Mouse (Mus musculus): ENCODE data around the gene Pla2g4a. TPM values are rescaled to one million over a fixed set of nuclear protein-coding genes. Genes with fewer than 3 reads are reported as not detected.
A peak's percentile ranks its signal among the peaks of the same experiment; 100 is the strongest.
"Not testable (repeated sequence)": the region's sequence is repeated elsewhere in the genome, so short reads cannot be mapped to it uniquely, and the experiment has no call there.

Pla2g4a gene
- polyA plus RNA-seq, 1 experiment: 5.1 TPM

DNA sequence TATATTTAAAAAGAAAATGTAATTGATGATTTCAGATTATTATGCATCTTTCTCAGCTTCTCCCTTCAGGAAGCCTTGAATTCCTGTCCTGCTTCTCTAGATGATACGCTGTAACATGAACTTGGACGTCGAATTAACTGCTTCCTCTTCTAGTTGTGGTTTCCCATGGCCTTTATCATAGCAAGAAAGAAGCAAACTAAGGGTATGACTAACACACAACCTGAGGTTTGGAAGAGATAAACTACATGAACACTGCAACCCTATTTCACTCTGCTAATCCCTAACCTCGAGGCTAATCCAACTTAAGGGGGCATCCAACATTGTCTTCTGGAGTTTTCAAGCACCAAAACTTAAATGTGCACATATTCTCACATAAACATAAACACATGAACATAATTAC, 23.3 kb downstream of the Pla2g4a start:
- no peak for DNase-seq (ENCODE audit: low read depth)

DNA sequence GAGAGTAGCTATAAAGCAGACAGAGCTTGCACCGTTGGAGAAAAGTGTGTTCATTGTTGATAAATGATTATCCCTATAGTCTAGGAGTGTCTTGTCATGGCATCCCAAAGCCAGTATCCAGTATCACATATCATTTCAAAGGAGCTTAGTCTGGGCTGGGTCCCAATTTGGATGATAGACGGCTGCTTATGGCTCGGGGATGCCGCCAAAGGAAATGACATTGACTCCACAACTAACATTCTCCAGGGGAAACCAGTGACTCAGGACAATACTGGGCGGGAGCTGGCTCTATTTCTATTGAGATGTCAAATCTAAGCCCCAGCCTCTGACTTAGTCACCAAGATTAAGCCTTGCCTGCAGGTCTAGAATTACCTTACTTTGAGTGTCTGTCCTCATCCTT, 31.9 kb downstream of the Pla2g4a start:
- DNase-seq (ENCODE audit: low read depth): no peak

DNA sequence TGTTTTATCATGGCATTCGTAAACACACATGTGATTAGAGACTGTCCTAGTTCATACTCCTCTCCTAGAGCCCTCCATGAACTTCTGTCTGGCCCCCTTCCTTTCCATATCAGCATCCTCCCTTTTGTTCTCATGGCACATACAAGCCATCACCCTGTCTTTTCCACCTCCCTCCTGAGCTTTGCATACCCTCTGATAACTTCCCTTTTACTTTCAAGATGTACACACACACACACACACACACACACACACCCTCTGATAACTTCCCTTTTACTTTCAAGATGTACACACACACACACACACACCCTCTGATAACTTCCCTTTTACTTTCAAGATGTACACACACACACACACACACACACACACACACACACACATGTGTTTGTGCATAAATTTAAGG, 37.4 kb downstream of the Pla2g4a start:
- DNase-seq (ENCODE audit: low read depth): not testable (repeated sequence)

DNA sequence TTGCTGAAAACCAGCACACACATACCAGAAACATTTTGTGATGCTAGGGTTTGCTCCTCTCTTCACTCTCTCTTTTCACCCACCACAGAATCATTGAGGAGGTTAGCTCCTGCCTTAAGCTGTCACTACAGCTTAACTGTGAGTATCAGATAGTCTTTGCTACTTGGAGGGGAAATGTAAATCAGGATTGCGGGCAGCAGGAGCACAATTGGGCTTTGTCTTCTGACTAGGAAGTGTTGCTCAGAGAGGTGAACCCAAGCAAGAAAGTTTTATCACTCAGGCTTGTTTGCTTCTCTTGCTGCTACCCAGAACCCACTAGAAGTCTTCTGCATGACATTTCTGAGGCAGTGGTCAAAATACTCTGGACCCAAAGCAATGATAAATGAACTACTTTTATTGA, 38.9 kb downstream of the Pla2g4a start:
- no peak for DNase-seq (ENCODE audit: low read depth)

DNA sequence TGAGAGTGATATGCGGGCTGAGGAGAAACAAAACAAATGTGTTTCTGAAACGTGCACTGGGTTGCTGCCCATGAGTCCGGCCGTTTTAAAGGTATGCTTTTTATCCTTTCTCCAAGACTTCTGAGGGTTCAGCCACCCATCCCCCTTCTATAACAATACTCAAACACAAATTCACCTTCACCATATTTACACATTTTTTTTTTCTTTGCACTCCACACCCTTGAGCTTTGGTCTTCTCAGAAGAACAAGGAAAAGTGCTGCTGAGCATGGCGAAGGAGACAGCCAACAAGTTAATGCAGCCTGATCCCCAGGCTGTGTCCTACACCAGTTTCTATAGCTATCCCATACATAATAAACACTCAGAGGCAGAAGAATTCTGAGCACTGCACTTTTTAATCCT, 39.8 kb downstream of the Pla2g4a start:
- DNase-seq (ENCODE audit: low read depth): no peak

DNA sequence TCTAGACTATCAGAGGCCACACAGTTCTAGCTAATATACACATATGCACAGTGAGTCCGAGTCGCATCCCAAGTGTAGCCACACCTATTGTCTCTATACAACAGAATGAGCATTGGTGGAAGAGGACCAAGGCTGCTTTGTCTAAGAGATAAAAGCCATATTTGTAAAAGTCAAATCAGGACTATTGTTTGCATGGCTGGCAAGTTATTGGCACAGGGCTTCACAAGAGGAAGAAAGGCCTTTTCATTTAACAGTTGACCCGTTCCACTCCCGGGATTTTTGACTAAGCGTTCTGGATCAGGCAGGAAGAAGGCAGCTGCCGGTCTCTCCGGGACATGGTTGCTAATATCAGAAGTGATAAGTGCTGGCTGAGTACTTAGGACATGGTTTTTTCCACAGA, 41.8 kb downstream of the Pla2g4a start:
- DNase-seq (ENCODE audit: low read depth): no peak

DNA sequence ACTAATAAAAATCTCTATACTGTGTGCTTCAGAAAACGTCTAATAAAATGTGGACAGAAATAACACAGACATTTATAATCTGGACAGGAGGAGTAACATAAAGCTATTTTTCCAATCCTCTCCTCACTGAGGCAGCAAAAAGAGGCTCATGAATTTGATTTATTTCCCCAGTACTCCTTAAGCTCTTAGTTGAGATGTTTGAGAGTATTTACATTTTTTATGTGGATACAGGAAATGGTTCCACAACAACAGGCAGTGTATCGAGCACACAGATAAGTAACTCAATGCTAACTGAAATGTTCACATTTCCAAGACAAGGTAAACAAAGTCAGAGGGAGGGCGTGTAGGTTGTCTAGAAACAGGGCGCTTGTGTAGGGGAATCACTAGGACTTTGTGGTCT, 48.1 kb downstream of the Pla2g4a start:
- no peak for DNase-seq (ENCODE audit: low read depth)

DNA sequence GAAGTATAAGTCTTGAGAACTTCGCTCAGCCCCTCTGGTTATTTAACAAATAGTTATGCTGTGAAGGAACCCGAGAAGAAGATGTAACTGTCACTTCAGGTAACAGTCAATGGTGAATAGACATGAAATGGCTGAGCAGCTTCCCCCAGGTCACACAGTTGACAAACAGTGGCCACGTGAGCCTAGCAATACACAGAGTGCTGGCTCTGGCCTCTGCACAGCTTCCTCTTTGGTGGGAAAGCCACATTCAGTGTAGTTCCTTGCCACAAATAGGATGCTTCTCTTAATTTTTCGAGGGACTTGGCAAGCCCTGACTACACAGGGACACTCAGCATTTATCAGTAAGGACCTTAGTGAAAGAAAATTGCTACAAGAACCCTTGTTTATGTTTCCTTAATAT, 50.0 kb downstream of the Pla2g4a start:
- DNase-seq (ENCODE audit: low read depth): no peak

DNA sequence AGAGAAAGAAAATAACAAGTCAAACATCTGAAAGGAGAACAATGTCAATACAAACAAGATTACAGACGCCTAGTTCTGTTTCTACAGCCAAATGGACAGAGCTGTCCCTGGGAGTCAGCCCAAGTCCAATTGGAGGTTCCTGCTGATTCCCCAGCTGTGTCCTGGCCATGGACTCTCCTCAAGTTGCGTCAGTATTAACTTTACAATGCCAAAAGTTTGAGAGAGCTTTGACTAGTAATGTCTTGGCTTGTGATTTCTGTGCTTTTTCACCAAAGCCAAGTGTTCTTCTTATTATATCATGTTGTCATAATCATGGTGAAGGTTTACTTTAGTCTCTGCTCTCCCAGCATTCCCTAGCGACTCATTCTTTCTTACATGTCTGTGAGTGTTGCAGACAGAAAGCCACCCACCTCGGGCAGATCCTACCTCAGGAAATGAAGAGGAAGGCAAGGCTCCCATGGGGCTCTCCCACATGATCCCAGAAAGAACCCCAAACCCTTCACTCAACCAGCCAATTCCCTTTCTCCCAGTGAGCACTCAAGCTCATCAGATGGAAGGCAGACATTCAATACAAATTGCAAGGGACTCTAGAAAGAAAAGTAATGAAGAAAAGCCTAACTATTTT, 63.0 kb downstream of the Pla2g4a start:
- DNase-seq (ENCODE audit: low read depth): no peak

DNA sequence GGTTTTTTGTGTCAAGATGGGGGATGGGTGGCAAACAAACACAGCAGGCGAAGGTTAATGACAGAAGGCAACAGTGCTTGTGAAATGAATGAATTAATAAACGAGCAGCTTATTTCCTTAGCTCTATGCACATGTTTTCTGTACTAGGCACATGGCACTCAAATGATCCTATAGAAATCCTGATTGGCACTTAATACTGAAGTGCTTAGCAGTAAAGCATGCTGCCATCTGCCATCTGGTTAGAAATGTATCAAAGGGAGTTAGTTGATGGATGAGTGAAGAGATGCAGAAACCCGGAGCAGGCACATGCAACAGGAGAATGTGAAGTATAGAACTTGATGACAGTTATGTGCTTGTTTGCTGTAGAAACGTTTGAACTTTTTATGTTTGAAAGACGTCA, 64.5 kb downstream of the Pla2g4a start:
- DNase-seq (ENCODE audit: low read depth): no peak

DNA sequence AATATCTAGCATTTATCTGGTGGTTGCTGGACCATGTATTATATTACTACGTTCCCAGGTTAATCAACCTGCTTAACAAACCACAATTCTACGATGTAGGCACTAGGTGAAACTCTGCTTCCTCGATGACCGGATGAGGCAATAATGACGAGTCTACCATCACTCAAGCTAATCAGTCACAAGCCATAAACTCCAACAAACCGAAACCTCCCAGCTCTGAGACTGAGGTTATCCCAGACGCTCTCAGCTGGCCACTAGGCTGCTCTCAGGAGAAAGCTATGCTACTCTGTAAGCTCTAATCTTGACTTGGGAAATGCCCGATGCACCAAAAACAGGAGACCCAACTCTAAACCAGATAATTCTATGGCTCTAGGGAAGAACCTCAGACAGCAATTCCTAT, 66.2 kb downstream of the Pla2g4a start:
- DNase-seq (ENCODE audit: low read depth): no peak

DNA sequence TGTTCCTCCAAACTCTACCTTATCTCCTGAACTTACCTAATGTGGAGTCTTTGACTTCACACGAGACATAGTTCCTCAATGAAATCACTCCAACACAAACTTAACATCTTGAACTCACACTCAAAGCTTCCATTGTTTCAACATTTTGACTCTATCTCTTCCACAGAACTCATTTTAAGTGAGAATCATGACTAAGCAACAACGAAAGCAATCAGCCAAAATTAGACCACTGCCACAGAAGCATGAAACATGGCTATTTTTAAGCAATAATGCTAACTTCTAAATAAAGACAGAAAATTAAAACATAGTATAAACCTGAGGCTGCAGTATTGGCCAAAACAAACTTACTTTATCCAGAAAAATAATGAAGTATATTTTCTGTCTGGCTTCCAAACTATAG, 67.2 kb downstream of the Pla2g4a start:
- no peak for DNase-seq (ENCODE audit: low read depth)

DNA sequence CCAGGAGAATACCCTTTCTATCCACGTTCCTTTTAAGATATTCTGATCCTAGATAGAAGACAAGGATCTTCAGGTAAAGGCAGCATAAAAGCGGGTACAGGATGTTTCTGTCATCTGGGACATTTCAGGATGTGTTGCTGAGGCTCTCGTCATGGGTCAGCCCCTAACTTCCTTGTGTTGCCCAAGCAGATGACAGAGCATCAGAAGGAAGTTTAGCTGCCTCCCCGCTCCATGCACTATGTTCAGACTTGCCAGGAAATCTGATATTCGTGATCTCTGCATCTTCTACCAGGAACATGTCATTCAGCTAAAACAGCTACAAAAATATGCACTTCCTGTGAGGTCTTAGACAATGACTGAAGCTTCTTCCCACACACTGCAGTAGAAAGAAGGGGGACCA, 70.0 kb downstream of the Pla2g4a start:
- no peak for DNase-seq (ENCODE audit: low read depth)

DNA sequence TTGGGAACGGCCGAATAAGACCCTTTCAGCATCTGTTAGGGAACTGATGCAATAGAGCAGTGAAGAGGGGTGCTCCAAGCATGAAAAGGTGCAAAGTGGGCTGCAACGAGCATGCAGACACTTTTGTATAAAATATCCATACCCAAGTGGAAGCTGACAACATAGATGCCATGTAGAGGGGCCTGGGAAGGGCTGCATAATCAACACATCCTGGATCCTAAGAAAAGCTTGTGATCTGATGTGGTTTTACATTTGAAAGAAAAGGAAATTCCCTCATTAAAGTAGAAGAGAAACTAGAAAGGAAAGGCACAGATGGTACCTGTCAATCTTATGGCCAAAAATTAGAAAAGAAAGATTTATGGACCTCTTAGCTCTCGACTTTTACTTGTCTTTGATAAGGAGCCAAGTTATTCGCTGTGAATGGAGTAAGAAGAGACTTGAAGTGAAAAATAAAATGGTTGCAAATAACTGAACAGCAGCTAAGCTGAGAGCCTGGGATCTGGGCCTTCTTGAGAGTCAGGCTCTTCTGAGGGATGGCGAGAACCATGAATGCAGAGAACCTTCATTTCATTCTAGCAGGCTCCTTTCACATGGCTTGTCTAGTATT, 78.6 kb downstream of the Pla2g4a start:
- DNase-seq (ENCODE audit: low read depth): no peak

DNA sequence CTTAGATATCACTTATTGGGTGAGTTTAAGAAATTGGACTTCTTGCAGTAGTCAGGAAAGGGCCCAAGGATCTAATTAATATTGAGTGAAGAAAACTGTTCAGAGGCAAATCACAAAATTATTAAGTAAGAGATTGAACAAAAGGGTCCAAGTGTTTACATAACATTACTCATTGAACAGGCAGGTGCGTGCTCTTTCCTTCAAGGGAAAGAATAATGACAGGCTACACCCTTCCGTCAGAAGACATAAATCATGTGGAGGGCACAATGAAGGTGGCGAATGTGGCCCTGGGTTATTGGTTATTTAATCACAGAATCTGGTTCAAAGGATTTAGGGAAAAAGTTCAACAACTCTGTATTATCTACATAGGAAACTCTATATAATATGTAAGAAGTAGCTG, 82.9 kb downstream of the Pla2g4a start:
- no peak for DNase-seq (ENCODE audit: low read depth)

DNA sequence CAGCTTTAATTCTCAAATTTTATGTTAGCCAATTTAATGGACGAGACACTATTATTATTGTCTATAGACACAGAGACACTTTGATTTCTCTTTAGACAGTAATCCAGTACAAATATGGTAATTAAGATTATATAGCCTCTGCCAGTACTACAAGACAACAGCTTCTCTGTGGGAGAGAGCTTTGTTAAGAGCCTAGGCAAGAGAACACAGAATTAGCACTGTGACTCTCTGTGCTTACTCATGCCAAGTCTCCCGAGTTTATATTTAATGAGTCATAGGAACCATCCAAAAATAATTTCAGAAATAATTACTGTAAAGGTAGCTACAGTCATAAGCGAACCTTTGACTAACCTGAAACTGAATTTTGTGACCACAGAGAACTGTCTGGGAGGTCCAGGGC, 84.6 kb downstream of the Pla2g4a start:
- no peak for DNase-seq (ENCODE audit: low read depth)

DNA sequence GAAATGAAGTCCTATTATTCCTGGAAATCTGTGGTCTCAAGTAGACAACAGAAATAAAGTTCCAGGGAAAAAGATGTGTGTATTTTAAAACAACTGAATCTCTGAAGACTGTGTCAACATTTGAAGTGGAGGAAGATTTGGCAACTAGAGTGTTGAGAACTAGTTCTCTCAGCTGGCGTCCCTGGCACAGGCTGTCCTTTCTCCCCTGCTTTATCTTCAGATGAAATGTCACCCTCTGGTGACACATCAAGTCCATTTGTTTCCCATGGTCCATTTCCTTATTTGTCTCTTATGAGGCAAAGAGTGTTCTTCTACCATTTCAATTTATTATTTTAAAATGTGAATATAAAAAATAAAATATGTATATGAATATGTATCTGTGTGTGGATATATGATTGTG, 89.5 kb downstream of the Pla2g4a start:
- DNase-seq (ENCODE audit: low read depth): no peak

DNA sequence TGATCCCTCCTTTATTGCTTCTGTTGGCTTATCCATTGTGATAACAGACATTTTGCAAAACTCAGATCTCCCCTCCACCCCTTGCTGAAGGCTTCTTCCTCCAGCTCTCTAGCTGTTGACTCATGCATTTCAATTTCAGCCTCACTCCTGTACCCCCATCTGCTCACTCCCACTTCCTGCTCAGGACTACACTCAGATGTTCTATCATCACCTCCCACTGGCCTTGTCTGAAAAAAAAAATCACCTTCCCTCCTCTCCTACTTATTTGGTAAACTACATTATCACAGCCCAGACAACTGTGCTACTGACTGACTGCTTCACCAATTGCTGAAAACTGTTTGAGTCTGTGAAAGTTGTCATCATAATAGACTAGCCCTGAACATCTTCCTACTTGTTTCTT, 93.8 kb downstream of the Pla2g4a start:
- DNase-seq (ENCODE audit: low read depth): no peak

DNA sequence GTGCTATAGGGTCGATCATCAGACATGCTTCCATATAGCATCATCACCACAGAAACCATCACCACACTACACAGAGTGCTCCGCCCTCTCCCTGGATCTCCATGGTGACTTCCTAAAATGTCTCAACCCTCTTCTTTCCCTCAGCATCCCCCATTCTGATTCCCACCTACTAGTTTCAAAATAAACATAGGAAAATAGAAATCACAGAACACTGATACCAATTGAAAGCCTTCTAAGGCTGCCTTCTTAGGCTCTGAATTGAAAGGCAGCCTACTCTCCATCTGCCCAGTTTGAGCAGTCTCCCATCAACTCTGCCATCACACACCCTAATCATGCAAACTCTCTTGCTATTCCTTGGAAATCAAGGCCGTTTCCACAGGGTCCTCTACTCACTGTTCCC, 94.9 kb downstream of the Pla2g4a start:
- DNase-seq (ENCODE audit: low read depth): no peak

DNA sequence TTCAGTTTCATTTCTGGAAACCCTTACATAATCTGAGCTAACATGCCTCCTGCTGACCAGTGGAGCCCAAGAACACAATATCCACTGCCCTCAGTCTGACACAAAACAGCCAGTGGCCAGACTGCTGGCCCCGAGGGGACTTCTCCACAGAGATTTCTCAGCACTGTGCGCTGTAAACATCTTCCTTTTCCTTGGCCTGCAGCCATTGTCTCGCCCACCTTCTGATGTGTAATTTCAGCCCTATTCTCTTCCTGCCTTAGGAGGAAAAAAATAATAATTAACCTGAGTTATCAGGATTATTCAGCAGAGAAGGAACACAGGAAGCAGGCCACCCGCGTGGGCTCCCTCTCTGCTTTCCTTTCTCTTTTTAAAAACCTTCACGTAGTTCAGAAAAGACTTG, 98.3 kb downstream of the Pla2g4a start:
- no peak for DNase-seq (ENCODE audit: low read depth)

DNA sequence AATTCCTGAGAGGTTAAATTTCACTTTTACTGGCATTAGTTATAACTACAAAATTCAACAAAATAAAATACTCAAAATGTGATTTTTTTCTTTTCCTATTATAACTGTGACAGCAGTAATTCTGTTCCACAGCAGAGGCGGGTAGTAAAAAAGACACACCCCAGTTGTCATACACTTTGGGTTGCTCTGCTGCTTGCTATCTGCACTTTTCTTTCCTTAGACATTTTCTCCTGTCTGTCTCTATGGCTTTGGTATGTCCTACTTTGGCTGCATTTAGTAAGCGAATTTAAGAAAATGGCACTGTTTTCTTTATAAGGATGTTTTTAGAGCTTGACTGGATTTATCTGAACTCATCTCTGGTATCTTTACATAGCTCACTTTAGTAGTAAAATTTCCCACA, 98.9 kb downstream of the Pla2g4a start:
- no peak for DNase-seq (ENCODE audit: low read depth)

DNA sequence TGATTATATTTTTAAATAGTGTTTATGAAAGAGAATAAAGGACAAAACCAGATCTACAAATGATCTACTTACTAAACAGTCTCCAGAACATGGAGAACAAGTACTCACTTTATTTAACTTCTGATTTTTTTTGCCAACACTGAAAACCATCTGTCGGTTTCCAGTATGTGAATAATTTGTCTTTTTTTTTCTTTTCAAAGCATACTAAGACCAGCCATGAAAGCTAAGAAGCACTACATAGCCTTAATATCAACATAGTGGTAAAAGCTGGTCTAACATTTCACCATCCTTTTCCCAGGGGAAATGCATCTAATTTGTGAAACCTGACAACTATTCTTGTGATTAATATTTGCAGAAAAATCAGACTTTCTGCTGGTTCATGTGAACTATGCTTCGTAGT, 99.5 kb downstream of the Pla2g4a start:
- DNase-seq (ENCODE audit: low read depth): no peak

DNA sequence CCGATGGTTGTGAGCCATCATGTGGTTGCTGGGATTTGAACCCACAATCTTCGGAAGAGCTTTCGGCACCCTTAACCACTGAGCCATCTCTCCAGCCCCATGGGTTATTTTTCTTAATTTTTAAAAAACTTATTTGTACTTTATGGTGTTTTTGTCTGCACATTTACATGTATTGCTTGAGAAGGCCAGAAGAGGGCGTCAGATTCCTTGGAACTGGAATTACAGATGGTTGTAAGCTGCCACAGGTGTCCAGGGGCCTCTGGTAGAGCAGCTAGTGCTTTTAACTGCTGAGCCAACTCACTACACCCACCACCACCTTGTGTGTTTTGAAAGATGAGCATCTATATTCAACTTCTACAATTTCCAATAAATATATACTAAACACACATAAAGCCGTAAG, 102.4 kb downstream of the Pla2g4a start:
- DNase-seq (ENCODE audit: low read depth): no peak

DNA sequence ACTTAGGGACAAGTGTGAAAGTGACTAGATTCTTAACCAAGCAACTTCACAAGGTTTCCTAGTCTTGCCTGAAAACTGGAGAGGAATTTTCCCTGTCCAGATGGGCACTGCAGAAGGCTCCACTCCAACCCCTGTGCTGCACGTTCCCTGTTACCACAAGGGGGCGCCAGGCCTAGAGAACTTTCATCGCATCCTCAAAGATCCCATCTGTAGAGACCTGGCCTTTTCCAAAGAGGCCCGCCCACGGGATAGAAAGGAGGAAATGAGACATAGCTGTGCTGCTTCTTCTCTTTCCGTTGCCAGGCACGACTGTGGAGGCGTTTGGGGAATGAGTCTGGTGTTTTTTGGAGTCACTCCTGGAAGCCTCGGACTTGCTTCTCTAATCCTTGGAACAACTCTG, 104.4 kb downstream of the Pla2g4a start:
- DNase-seq (ENCODE audit: low read depth): peak; percentile 5
